ENCODE assay signal across 13 mouse cellular contexts in the genomic region with DNA sequence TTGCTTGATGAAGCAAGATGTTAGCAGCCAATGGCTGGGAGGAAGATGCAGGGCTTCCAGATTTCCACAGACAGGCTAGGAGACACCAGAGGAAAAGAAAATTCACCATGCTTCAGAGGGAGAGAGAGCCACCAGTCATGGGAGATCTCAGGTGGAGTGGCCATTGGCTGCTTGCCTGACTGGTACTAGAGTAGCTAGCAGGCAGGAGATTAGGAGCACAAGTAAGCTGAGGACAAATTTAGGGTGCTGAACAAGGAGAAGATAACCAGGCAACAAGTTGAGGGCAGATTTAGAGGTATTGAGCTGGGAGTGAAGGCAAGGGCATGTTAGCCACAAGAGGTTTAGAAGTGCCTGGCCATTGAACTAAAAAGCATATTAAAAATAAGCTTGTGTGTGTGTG.
"Had no signal": no experiment of that assay in that cellular context is flagged by ENCODE, and none has a peak within 500 bp of the region (broad histone marks: within the 10 kb centered on the region; RNA-seq: fewer than 3 reads in every experiment).

No protein-coding gene starts in this region.

- DNase-seq: kidney, postnatal 25 days; layer of hippocampus, postnatal 36 days; lung, embryonic 14.5 days; lung, postnatal 10 days; thymus, postnatal 4 days had no signal

- H3K27ac ChIP-seq: limb, embryonic 15.5 days; liver, embryonic 12.5 days; macrophage; midbrain, embryonic 15.5 days; neural tube, embryonic 12.5 days; stomach, postnatal 0 days had no signal

- H3K9ac ChIP-seq: limb, embryonic 15.5 days; liver, embryonic 12.5 days; lung, embryonic 14.5 days; midbrain, embryonic 15.5 days; neural tube, embryonic 12.5 days had no signal

- ATAC-seq: liver, embryonic 12.5 days; midbrain, embryonic 15.5 days had no signal

- H3K4me2 ChIP-seq: limb, embryonic 15.5 days; liver, embryonic 12.5 days; lung, embryonic 14.5 days; midbrain, embryonic 11.5 days; midbrain, embryonic 15.5 days; neural tube, embryonic 12.5 days had no signal

- H3K4me3 ChIP-seq: limb, embryonic 15.5 days; liver, embryonic 12.5 days; megakaryocyte, embryonic 14.5 days; midbrain, embryonic 15.5 days; neural tube, embryonic 12.5 days had no signal

- H3K27me3 ChIP-seq: limb, embryonic 15.5 days; liver, embryonic 12.5 days; megakaryocyte, embryonic 14.5 days; midbrain, embryonic 15.5 days; neural tube, embryonic 12.5 days had no signal

- H3K36me3 ChIP-seq: limb, embryonic 15.5 days; liver, embryonic 12.5 days; midbrain, embryonic 15.5 days; neural tube, embryonic 12.5 days had no signal

- H3K4me1 ChIP-seq: liver, embryonic 12.5 days; megakaryocyte, embryonic 14.5 days had no signal

- H3K9me3 ChIP-seq: limb, embryonic 15.5 days; liver, embryonic 12.5 days; midbrain, embryonic 15.5 days; neural tube, embryonic 12.5 days had no signal
